Comparison of ENCODE assay signal across 8 mouse cellular contexts in genomic region chr15:32245837-32246670, GRCm38 (mm10). TPM values are rescaled to one million over a fixed set of nuclear protein-coding genes. Genes with fewer than 3 reads are reported as not detected.
A peak's percentile ranks its signal among the peaks of the same experiment; 100 is the strongest.
DNase-seq lines count a peak whose midpoint lies in the region; ATAC-seq and TF ChIP-seq lines count a peak whose summit lies in the region.

No protein-coding gene starts in this region.

- peaks cover 17% of the 10 kb centered on the region for H3K79me3 ChIP-seq in C2C12 (ENCODE audit: low read depth)

- H3K4me3 ChIP-seq in C2C12 (ENCODE audit: insufficient read depth, poor library complexity, severe bottlenecking) = peak overlapping the region; percentile 67
- H3K4me3 ChIP-seq in forebrain, embryonic 15.5 days = peak overlapping the region; percentile 71
- H3K4me3 ChIP-seq in liver, embryonic 12.5 days = peak overlapping the region; percentile 54
- peak overlapping the region; percentile 60 for H3K4me3 ChIP-seq in neural tube, embryonic 13.5 days

- under 1% methylated on average over 47 of the region's 47 CpGs for WGBS in forebrain, embryonic 15.5 days
- 2% methylated on average over 47 of the region's 47 CpGs for WGBS in liver, embryonic 12.5 days (ENCODE audit: insufficient replicate concordance)
- WGBS in neural tube, embryonic 13.5 days = 2% methylated on average over 47 of the region's 47 CpGs

- no peaks in the 10 kb centered on the region for H3K36me3 ChIP-seq in C2C12 (ENCODE audit: control insufficient read depth, insufficient read depth)
- no peaks in the 10 kb centered on the region for H3K36me3 ChIP-seq in forebrain, embryonic 15.5 days
- no peaks in the 10 kb centered on the region for H3K36me3 ChIP-seq in liver, embryonic 12.5 days
- H3K36me3 ChIP-seq in neural tube, embryonic 13.5 days = no peaks in the 10 kb centered on the region

- peak overlapping the region; percentile 43 for H3K27ac ChIP-seq in forebrain, embryonic 15.5 days (replicated peaks)
- no peak overlapping the region for H3K27ac ChIP-seq in liver, embryonic 12.5 days
- no peak overlapping the region for H3K27ac ChIP-seq in neural tube, embryonic 13.5 days (replicated peaks)

- H3K4me2 ChIP-seq in forebrain, embryonic 15.5 days (replicated peaks) = peak overlapping the region; percentile 99
- peak overlapping the region; percentile 83 for H3K4me2 ChIP-seq in liver, embryonic 12.5 days
- H3K4me2 ChIP-seq in neural tube, embryonic 13.5 days = peak overlapping the region; percentile 99

- peak; percentile 28 for ATAC-seq in cerebellum, adult (ENCODE audit: insufficient number of reproducible peaks, low FRiP score, low TSS enrichment)
- peak; percentile 53 for ATAC-seq in forebrain, embryonic 15.5 days (replicated peaks)
- no peak; the same call in 1 of the 2 replicates for ATAC-seq in liver, embryonic 12.5 days
- ATAC-seq in neural tube, embryonic 13.5 days (ENCODE audit: low read depth) = peak; percentile 38

- peaks cover 33% of the 10 kb centered on the region for H3K4me1 ChIP-seq in forebrain, embryonic 15.5 days
- H3K4me1 ChIP-seq in liver, embryonic 12.5 days = peaks cover 12% of the 10 kb centered on the region
- H3K4me1 ChIP-seq in neural tube, embryonic 13.5 days (replicated peaks) = peaks cover 27% of the 10 kb centered on the region

- peak overlapping the region; percentile 64 for H3K9ac ChIP-seq in forebrain, embryonic 15.5 days (replicated peaks)
- no peak overlapping the region for H3K9ac ChIP-seq in liver, embryonic 12.5 days
- H3K9ac ChIP-seq in neural tube, embryonic 13.5 days = peak overlapping the region; percentile 75

- no peaks in the 10 kb centered on the region for H3K27me3 ChIP-seq in C2C12 (ENCODE audit: control insufficient read depth, insufficient read depth, insufficient read length)
- H3K27me3 ChIP-seq in forebrain, embryonic 15.5 days = no peaks in the 10 kb centered on the region
- H3K27me3 ChIP-seq in liver, embryonic 12.5 days (replicated peaks) = peaks cover 39% of the 10 kb centered on the region
- H3K27me3 ChIP-seq in neural tube, embryonic 13.5 days = no peaks in the 10 kb centered on the region

- DNase-seq in heart, postnatal 10 days = peak; percentile 92 to 95
- DNase-seq in kidney, postnatal 36 days = peak; percentile 87 to 94
- DNase-seq in testis, postnatal 10 days (ENCODE audit: low spot score) = peak; percentile 96

- peaks cover 51% of the 10 kb centered on the region for H3K79me2 ChIP-seq in C2C12 (ENCODE audit: control insufficient read depth, insufficient read depth)

- TF ChIP-seq CTCF in C2C12 (IDR thresholded peaks at IDR 0.05; ENCODE audit: control insufficient read depth, insufficient read depth, insufficient read length) = peak; percentile 77

- peak overlapping the region; percentile 91 for H3ac ChIP-seq in C2C12 (ENCODE audit: control insufficient read depth, insufficient read length, low read depth)

- H3K9me3 ChIP-seq in forebrain, embryonic 15.5 days = no peaks in the 10 kb centered on the region
- no peaks in the 10 kb centered on the region for H3K9me3 ChIP-seq in liver, embryonic 12.5 days (replicated peaks)
- H3K9me3 ChIP-seq in neural tube, embryonic 13.5 days = no peaks in the 10 kb centered on the region

- intact Hi-C loops in heart, postnatal 10 days (cut with DNase I) = loop anchor here (1.0 to 2.0 kb wide), 4 partner anchors 191 to 521 kb away; no protein-coding TSS in a partner anchor

TF ChIP-seq in C2C12, 6 proteins besides CTCF, POLR2A, EP300 and RAD21:
- TF ChIP-seq FOSL1 (IDR thresholded peaks at IDR 0.05; ENCODE audit: insufficient read depth, low read length, poor library complexity, severe bottlenecking) = no peak
- TF ChIP-seq MYOG (IDR thresholded peaks at IDR 0.05; ENCODE audit: control insufficient read depth, extremely low read depth, insufficient read length) = no peak
- TF ChIP-seq CEBPB (IDR thresholded peaks at IDR 0.05; ENCODE audit: low read depth) = no peak
- TF ChIP-seq MYOD1 (IDR thresholded peaks at IDR 0.05; ENCODE audit: control insufficient read depth, insufficient read length, low read depth) = no peak
- TF ChIP-seq USF1 (IDR thresholded peaks at IDR 0.05; ENCODE audit: low read depth) = no peak
- TF ChIP-seq MAX (IDR thresholded peaks at IDR 0.05) = no peak

RNA-seq across cellular contexts. Expression of gene Sema5a, which starts 1.4 kb away (rescaled TPM):
- polyA plus RNA-seq in C2C12 (2012; fragmentation: generic; extraction: Trizol) = 6.4 TPM
- polyA plus RNA-seq in forebrain, embryonic 15.5 days (2015; fragmentation: Nextera tagmentation; extraction: Ambion mirVana) = 12.6 and 16.0 TPM in 2 replicates
- total RNA-seq in heart, postnatal 10 days (2021) = 10 to 100 TPM; 22.4 to 25.0 TPM
- polyA plus RNA-seq in liver, embryonic 12.5 days (2016; fragmentation: Nextera tagmentation; extraction: Ambion mirVana) = 0.86 and 1.4 TPM in 2 replicates
- 8.9 and 9.7 TPM in 2 replicates for polyA plus RNA-seq in neural tube, embryonic 13.5 days (2015; fragmentation: Nextera tagmentation; extraction: Ambion mirVana)
